Mouse (Mus musculus) thymus, adult 18-20 months (tissue): ENCODE data around the gene Olfr573-ps1.

Source experiments
- DNase-seq, 2 experiments: peaks; one replicate each; pipeline ENCODE4 v3.0.0; 2022; ENCODE audit warnings: mixed read lengths in 2 of 2

The Olfr573-ps1 gene

GRCm38 (mm10) chr7:102942475-102942874 is at the start of gene Olfr573-ps1:
Gene Olfr573-ps1 (minus strand): TSS chr7:102942575.
- DNase-seq: no peak

GRCm38 (mm10) chr7:102989224-102989623 is 46.8 kb upstream of the Olfr573-ps1 start, which contains the start of gene Olfr578:
Gene Olfr578 (minus strand): TSS chr7:102989324.
- no peak for DNase-seq

GRCm38 (mm10) chr7:102975843-102976242 is 33.5 kb upstream of the Olfr573-ps1 start, which contains the start of gene Olfr577:
Gene Olfr577 (minus strand): TSS chr7:102975943.
- DNase-seq: no peak

GRCm38 (mm10) chr7:102974399-102974798 is 32.0 kb upstream of the Olfr573-ps1 start:
- DNase-seq: no peak

- no peak for DNase-seq
Measured at GRCm38 (mm10) chr7:102962360-102962759, 20.0 kb upstream of the Olfr573-ps1 start, which contains the start of gene Olfr576. Gene Olfr576 (plus strand): TSS chr7:102962660.

GRCm38 (mm10) chr7:102958593-102958992 is 16.2 kb upstream of the Olfr573-ps1 start, which contains the start of gene Olfr575:
Gene Olfr575 (minus strand): TSS chr7:102958775.
- no peak for DNase-seq

GRCm38 (mm10) chr7:102958137-102958536 is 15.8 kb upstream of the Olfr573-ps1 start:
- no peak for DNase-seq

GRCm38 (mm10) chr7:102950732-102951131 is 8.4 kb upstream of the Olfr573-ps1 start:
- no peak for DNase-seq

GRCm38 (mm10) chr7:102948167-102948566 is 5.8 kb upstream of the Olfr573-ps1 start, which contains the start of gene Olfr574:
Gene Olfr574 (plus strand): TSS chr7:102948467.
- no peak for DNase-seq

GRCm38 (mm10) chr7:102943417-102943816 is 1.0 kb upstream of the Olfr573-ps1 start:
- no peak for DNase-seq

- DNase-seq: no peak
Measured at GRCm38 (mm10) chr7:102927105-102927504, 15.3 kb downstream of the Olfr573-ps1 start.

GRCm38 (mm10) chr7:102924109-102924508 is 18.3 kb downstream of the Olfr573-ps1 start, which contains the start of gene Olfr572:
Gene Olfr572 (plus strand): TSS chr7:102924409.
- no peak for DNase-seq

- no peak for DNase-seq
Measured at GRCm38 (mm10) chr7:102919632-102920031, 22.7 kb downstream of the Olfr573-ps1 start.

GRCm38 (mm10) chr7:102917032-102917875 is 25.1 kb downstream of the Olfr573-ps1 start, which contains the start of gene Olfr571:
Gene Olfr571 (minus strand): TSS chr7:102917536.
- DNase-seq: no peak

- DNase-seq: no peak
Measured at GRCm38 (mm10) chr7:102916405-102916804, 26.0 kb downstream of the Olfr573-ps1 start.

GRCm38 (mm10) chr7:102915261-102915660 is 27.1 kb downstream of the Olfr573-ps1 start:
- no peak for DNase-seq
